Mouse (Mus musculus) heart, adult 2 months (tissue): Measurements from ENCODE around the gene Atp11c.

ENCODE experiments used
- CTCF ChIP-seq: fragments of 200-600 bp; IDR thresholded peaks from 2 replicates; pipeline ENCODE4 v1.8.1; 2022; ENCODE audit warnings: antibody characterized with exemption, mild to moderate bottlenecking, moderate library complexity
- POLR2A ChIP-seq: fragments of 200-500 bp; IDR thresholded peaks from 2 replicates; pipeline ENCODE4 v1.6.1; 2011; ENCODE audit warnings: mild to moderate bottlenecking, low read depth, low read length, control low read depth; ENCODE audit not compliant: insufficient read depth

- TF ChIP-seq CTCF (no peak), POLR2A (no peak)
Observed at GRCm38 (mm10) chrX:60403062-60403763, 189.3 kb downstream of the Atp11c start.
